Mouse (Mus musculus): ENCODE measurements around the gene Tlnrd1.

DNA sequence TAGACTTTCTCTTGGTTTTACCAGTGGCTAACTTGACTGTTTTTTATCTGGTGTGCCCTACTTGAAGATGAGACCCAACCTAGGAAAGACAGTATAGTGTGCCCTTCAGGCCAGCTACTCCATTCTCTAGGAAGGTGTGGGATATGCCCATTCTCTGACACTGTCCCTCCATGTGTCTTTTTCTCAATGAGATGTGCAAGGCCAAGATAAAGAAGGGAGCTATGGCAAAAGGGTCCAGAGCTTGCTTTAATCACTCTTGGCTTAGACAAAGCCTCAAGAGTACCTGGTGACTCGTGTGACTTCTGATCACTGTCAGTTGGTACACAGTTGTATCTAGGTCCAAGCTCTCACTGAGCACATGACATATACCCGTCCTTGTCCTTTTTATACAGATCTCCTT, 44.0 kb downstream of the Tlnrd1 start:
- TF ChIP-seq POLR2A (IDR thresholded peaks at IDR 0.05; ENCODE audit: extremely low read depth, insufficient read depth, low read length), result no peak
- no peak for TF ChIP-seq CTCF (IDR thresholded peaks at IDR 0.05; ENCODE audit: extremely low read depth, insufficient read depth, low read length)
